Mouse (Mus musculus) kidney, embryonic 16.5 days (tissue): ENCODE data around the gene Ipo11. TPM values are rescaled to one million over a fixed set of nuclear protein-coding genes. Genes with fewer than 3 reads are reported as not detected.

Source experiments
- ATAC-seq: fragments of 200-750 bp; cut with Nextera tagmentation; 2 replicates; pipeline ENCODE4 v1.8.0; 2017; ENCODE audit warnings: moderate TSS enrichment; ENCODE audit not compliant: low FRiP score, low TSS enrichment
- H3K27ac ChIP-seq: fragments of 300-500 bp; sonication (generic); 2 replicates; pipeline ENCODE4 v1.5.1; 2014; ENCODE audit warnings: low read length
- H3K27me3 ChIP-seq: fragments of 300-500 bp; sonication (generic); 2 replicates; pipeline ENCODE4 v1.6.1; 2014; ENCODE audit warnings: low read length, control low read depth, mixed read lengths; ENCODE audit not compliant: insufficient read depth
- H3K36me3 ChIP-seq: fragments of 300-500 bp; sonication (generic); 2 replicates; pipeline ENCODE4 v1.6.1; 2014; ENCODE audit warnings: low read length, control low read depth, mixed read lengths; ENCODE audit not compliant: insufficient read depth
- H3K4me1 ChIP-seq: fragments of 300-500 bp; sonication (generic); 2 replicates; pipeline ENCODE4 v1.6.1; 2014; ENCODE audit warnings: low read length, control low read depth, mixed read lengths; ENCODE audit not compliant: insufficient read depth
- H3K4me2 ChIP-seq: fragments of 300-500 bp; sonication (generic); replicated peaks from 2 replicates; pipeline ENCODE4 v1.6.1; 2014; ENCODE audit warnings: low read depth, low read length
- H3K4me3 ChIP-seq: fragments of 300-500 bp; sonication (generic); 2 replicates; pipeline ENCODE4 v1.5.1; 2014; ENCODE audit warnings: mild to moderate bottlenecking, low read length
- H3K9ac ChIP-seq: fragments of 300-500 bp; sonication (generic); replicated peaks from 2 replicates; pipeline ENCODE4 v1.6.1; 2014; ENCODE audit warnings: low read length
- H3K9me3 ChIP-seq: fragments of 300-500 bp; sonication (generic); 2 replicates; pipeline ENCODE4 v1.6.1; 2016; ENCODE audit warnings: low read length, control low read depth
- WGBS: fragments of 180-500 bp; shearing (Covaris S2); extraction: QIAGEN DNeasy Blood & Tissue Kit; methylation state at CpG from one replicate; pipeline ENCODE4 v1.1.7; 2014; 5-methylcytosine and 5-hydroxymethylcytosine counted together
- polyA plus RNA-seq: library from polyadenylated mRNA; unstranded; fragments of >200 nt; fragmentation: Nextera tagmentation; extraction: Ambion mirVana; gene quantifications from 2 replicates; pipeline ENCODE4 v1.2.1, GENCODE M21; 2015

Gene Ipo11
- polyA plus RNA-seq, 1 experiment from 2014 or later = 78.2 TPM

- Histone ChIP-seq H3K27ac (no peak overlapping the region), H3K4me3 (no peak overlapping the region), H3K4me1 (no peaks in the 10 kb centered on the region), H3K9me3 (no peaks in the 10 kb centered on the region), H3K36me3 (peaks cover 11% of the 10 kb centered on the region), H3K4me2 (no peak overlapping the region), H3K9ac (no peak overlapping the region), H3K27me3 (no peaks in the 10 kb centered on the region)
- WGBS = 77% methylated on average over 12 of the region's 12 CpGs
- ATAC-seq = no peak
Measured at GRCm38 (mm10) chr13:106829327-106829997, 107.3 kb downstream of the Ipo11 start.

- Histone ChIP-seq H3K9me3 (no peaks in the 10 kb centered on the region), H3K4me3 (no peak overlapping the region), H3K27me3 (no peaks in the 10 kb centered on the region), H3K36me3 (0 out of 2 replicates have a peak, but pooled peaks cover 3% of the 10 kb centered on the region), H3K4me1 (no peaks in the 10 kb centered on the region; the same call in 1 of the 2 replicates), H3K4me2 (no peak overlapping the region), H3K27ac (no peak overlapping the region), H3K9ac (no peak overlapping the region)
- 83% methylated on average over 5 of the region's 5 CpGs for WGBS
- ATAC-seq = 0 out of 2 replicates have a peak, but pooled peaks have one; percentile 42
Measured at GRCm38 (mm10) chr13:106825618-106826017, 111.1 kb downstream of the Ipo11 start.

GRCm38 (mm10) chr13:106823875-106824191 is 112.9 kb downstream of the Ipo11 start:
- Histone ChIP-seq H3K27ac (no peak overlapping the region), H3K27me3 (no peaks in the 10 kb centered on the region), H3K9ac (no peak overlapping the region), H3K9me3 (no peaks in the 10 kb centered on the region), H3K4me3 (no peak overlapping the region), H3K4me1 (no peaks in the 10 kb centered on the region; the same call in 1 of the 2 replicates), H3K36me3 (0 out of 2 replicates have a peak, but pooled peaks cover 3% of the 10 kb centered on the region), H3K4me2 (no peak overlapping the region)
- 94% methylated on average over 2 of the region's 2 CpGs for WGBS
- ATAC-seq = no peak

GRCm38 (mm10) chr13:106823121-106823874 is 113.5 kb downstream of the Ipo11 start:
- H3K27ac ChIP-seq = no peak overlapping the region
- 0 out of 2 replicates have a peak, but pooled peaks cover 3% of the 10 kb centered on the region for H3K36me3 ChIP-seq
- H3K27me3 ChIP-seq = no peaks in the 10 kb centered on the region
- WGBS = 88% methylated on average over 12 of the region's 12 CpGs
- no peak overlapping the region for H3K9ac ChIP-seq
- H3K4me2 ChIP-seq = no peak overlapping the region
- no peaks in the 10 kb centered on the region for H3K9me3 ChIP-seq
- ATAC-seq = no peak
- no peak overlapping the region for H3K4me3 ChIP-seq
- no peaks in the 10 kb centered on the region; the same call in 1 of the 2 replicates for H3K4me1 ChIP-seq

- ATAC-seq = no peak
- Histone ChIP-seq H3K4me3 (no peak overlapping the region), H3K4me2 (no peak overlapping the region), H3K4me1 (peaks cover 5% of the 10 kb centered on the region; the same call in 1 of the 2 replicates), H3K27ac (0 out of 2 replicates have a peak overlapping the region, but pooled peaks have one; percentile 44), H3K9ac (no peak overlapping the region), H3K36me3 (no peaks in the 10 kb centered on the region), H3K27me3 (no peaks in the 10 kb centered on the region), H3K9me3 (no peaks in the 10 kb centered on the region)
- WGBS = 59% methylated on average over 2 of the region's 2 CpGs
Measured at GRCm38 (mm10) chr13:106820149-106820548, 116.6 kb downstream of the Ipo11 start.

- Histone ChIP-seq H3K36me3 (no peaks in the 10 kb centered on the region), H3K4me1 (peaks cover 5% of the 10 kb centered on the region; the same call in 1 of the 2 replicates), H3K27me3 (no peaks in the 10 kb centered on the region), H3K9ac (no peak overlapping the region), H3K4me2 (no peak overlapping the region), H3K4me3 (no peak overlapping the region), H3K27ac (0 out of 2 replicates have a peak overlapping the region, but pooled peaks have one; percentile 44), H3K9me3 (no peaks in the 10 kb centered on the region)
- WGBS = 73% methylated on average over 4 of the region's 4 CpGs
- no peak for ATAC-seq
Measured at GRCm38 (mm10) chr13:106819749-106820148, 117.0 kb downstream of the Ipo11 start.

- 54% methylated on average over 5 of the region's 5 CpGs for WGBS
- no peak overlapping the region for H3K4me2 ChIP-seq
Measured at GRCm38 (mm10) chr13:106817066-106817465, 119.7 kb downstream of the Ipo11 start.

GRCm38 (mm10) chr13:106813519-106813918 is 123.2 kb downstream of the Ipo11 start:
- no peak overlapping the region for H3K4me3 ChIP-seq
- H3K9ac ChIP-seq = no peak overlapping the region
- H3K27ac ChIP-seq = no peak overlapping the region
- H3K36me3 ChIP-seq = peaks cover 16% of the 10 kb centered on the region
- H3K4me2 ChIP-seq = no peak overlapping the region
- no peak for ATAC-seq
- 86% methylated on average over 4 of the region's 4 CpGs for WGBS
- H3K4me1 ChIP-seq = peaks cover 5% of the 10 kb centered on the region; the same call in 1 of the 2 replicates
- no peaks in the 10 kb centered on the region for H3K9me3 ChIP-seq
- no peaks in the 10 kb centered on the region for H3K27me3 ChIP-seq

More at GRCm38 (mm10) chr13:106817066-106817465, 119.7 kb downstream of the Ipo11 start:
- Histone ChIP-seq H3K27me3 (no peaks in the 10 kb centered on the region), H3K4me3 (no peak overlapping the region), H3K9ac (no peak overlapping the region), H3K36me3 (no peaks in the 10 kb centered on the region), H3K27ac (peak overlapping the region; percentile 50), H3K9me3 (no peaks in the 10 kb centered on the region), H3K4me1 (peaks cover 5% of the 10 kb centered on the region; the same call in 1 of the 2 replicates)
- ATAC-seq = no peak; the same call in 1 of the 2 replicates

- H3K4me2 ChIP-seq = no peak overlapping the region
- no peak for ATAC-seq
- H3K9me3 ChIP-seq = no peaks in the 10 kb centered on the region
- no peak overlapping the region for H3K27ac ChIP-seq
- H3K27me3 ChIP-seq = no peaks in the 10 kb centered on the region
- WGBS = 69% methylated on average over 9 of the region's 9 CpGs
- H3K36me3 ChIP-seq = peaks cover 16% of the 10 kb centered on the region
- H3K4me1 ChIP-seq = peaks cover 5% of the 10 kb centered on the region; the same call in 1 of the 2 replicates
- no peak overlapping the region for H3K4me3 ChIP-seq
- H3K9ac ChIP-seq = no peak overlapping the region
Measured at GRCm38 (mm10) chr13:106813087-106813486, 123.7 kb downstream of the Ipo11 start.
